Mouse (Mus musculus) limb, embryonic 15.5 days (tissue): ENCODE data around the gene Chrnb1. TPM values are rescaled to one million over a fixed set of nuclear protein-coding genes. Genes with fewer than 3 reads are reported as not detected.

ENCODE experiments used
- ATAC-seq: fragments of 200-750 bp; cut with Nextera tagmentation; 2 replicates; pipeline ENCODE4 v1.8.0; 2017; ENCODE audit warnings: low read depth, moderate TSS enrichment; ENCODE audit not compliant: insufficient number of reproducible peaks, low FRiP score, low TSS enrichment
- H3K27ac ChIP-seq: fragments of 300-500 bp; sonication (generic); 2 replicates; pipeline ENCODE4 v1.5.1; 2015; ENCODE audit warnings: moderate library complexity, mild to moderate bottlenecking, inconsistent platforms
- H3K27me3 ChIP-seq: fragments of 300-500 bp; sonication (generic); 2 replicates; pipeline ENCODE4 v1.6.1; 2015; ENCODE audit warnings: inconsistent platforms
- H3K36me3 ChIP-seq: fragments of 300-500 bp; sonication (generic); 2 replicates; pipeline ENCODE4 v1.6.1; 2015; ENCODE audit warnings: inconsistent platforms
- H3K4me1 ChIP-seq: fragments of 300-500 bp; sonication (generic); 2 replicates; pipeline ENCODE4 v1.6.1; 2015; ENCODE audit warnings: inconsistent platforms
- H3K4me2 ChIP-seq: fragments of 300-500 bp; sonication (generic); 2 replicates; pipeline ENCODE4 v1.6.1; 2015; ENCODE audit warnings: mild to moderate bottlenecking, inconsistent platforms
- H3K4me3 ChIP-seq: fragments of 300-500 bp; sonication (generic); 2 replicates; pipeline ENCODE4 v1.5.1; 2015; ENCODE audit warnings: mild to moderate bottlenecking, inconsistent platforms
- H3K9ac ChIP-seq: fragments of 300-500 bp; sonication (generic); 2 replicates; pipeline ENCODE4 v1.6.1; 2015; ENCODE audit warnings: inconsistent platforms
- H3K9me3 ChIP-seq: fragments of 300-500 bp; sonication (generic); 2 replicates; pipeline ENCODE4 v1.6.1; 2016; ENCODE audit warnings: inconsistent platforms
- WGBS: fragments of 180-500 bp; shearing (Covaris S2); methylation state at CpG from one replicate; pipeline ENCODE4 v1.1.7; 2015; 5-methylcytosine and 5-hydroxymethylcytosine counted together
- polyA plus RNA-seq: library from polyadenylated mRNA; unstranded; fragments of >200 nt; fragmentation: Nextera tagmentation; extraction: Ambion mirVana; gene quantifications from 2 replicates; pipeline ENCODE4 v1.2.1, GENCODE M21; 2015

Chrnb1 gene
- polyA plus RNA-seq, 1 experiment from 2014 or later, result 18.6 TPM

DNA sequence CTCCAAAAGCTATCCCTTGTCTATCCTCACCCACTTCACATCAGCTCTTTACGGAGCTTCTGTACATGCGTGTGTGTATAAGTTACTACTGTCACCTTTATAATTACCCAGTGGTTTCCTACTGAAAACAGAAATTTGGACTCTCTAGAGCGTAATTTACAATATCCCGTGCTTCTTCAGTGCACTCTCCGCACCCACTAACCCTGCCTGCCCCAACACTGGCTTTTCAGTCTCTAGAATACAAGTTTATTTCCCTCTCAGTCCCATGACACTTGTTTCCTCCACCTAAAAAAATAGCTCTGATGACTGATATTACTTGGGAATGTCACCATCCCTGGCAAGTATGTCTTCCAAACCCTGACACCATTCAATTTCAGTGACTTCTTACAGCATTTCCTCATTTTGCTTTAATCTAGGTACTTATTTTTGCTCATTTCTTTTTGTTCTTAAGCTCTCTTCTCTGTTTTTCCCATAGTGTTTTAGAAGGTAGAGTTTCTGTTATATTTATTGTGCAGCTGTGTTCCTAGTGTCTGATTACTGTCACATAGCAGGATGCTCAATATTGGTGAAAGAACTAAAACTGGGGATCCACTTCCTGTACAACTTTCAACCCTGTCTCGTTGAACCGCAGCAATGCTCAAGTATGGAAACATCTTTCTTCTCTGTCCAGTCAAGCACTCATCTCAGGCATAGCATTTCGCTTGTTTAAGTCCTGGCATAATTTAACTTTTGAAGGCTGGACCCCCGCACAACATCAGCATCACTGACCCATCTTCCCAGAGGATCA is 38.2 kb downstream of the Chrnb1 start:
- H3K9ac ChIP-seq, result peak overlapping the region; percentile 62
- ATAC-seq, result no peak
- no peaks in the 10 kb centered on the region for H3K36me3 ChIP-seq
- H3K4me2 ChIP-seq, result peak overlapping the region; percentile 60
- H3K9me3 ChIP-seq, result no peaks in the 10 kb centered on the region
- peak overlapping the region; percentile 56 for H3K4me3 ChIP-seq
- H3K4me1 ChIP-seq, result peaks cover 40% of the 10 kb centered on the region
- 35% methylated on average over 9 of the region's 9 CpGs for WGBS
- peak overlapping the region; percentile 100 for H3K27ac ChIP-seq
- no peaks in the 10 kb centered on the region for H3K27me3 ChIP-seq

DNA sequence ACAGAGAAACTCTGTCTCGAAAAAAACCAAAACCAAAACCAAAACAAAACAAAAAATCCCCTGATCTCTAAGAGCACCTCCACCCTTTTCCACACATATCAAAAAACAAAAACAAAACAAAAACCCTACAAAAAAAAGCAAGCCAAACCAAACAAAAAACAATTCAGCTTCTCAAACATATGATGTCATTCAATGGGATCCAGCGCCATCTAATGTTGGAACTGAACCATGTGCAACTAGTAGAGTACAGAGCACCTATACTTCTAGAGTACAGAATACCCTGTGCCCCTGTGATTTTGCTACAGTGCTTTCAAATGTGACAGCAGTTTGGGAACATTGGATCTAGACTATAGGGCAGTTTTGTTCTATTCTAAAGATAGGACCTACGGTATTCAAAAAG is 41.0 kb downstream of the Chrnb1 start:
- no peak overlapping the region for H3K4me2 ChIP-seq
- no peak overlapping the region for H3K27ac ChIP-seq
- no peak for ATAC-seq
- peaks cover 31% of the 10 kb centered on the region for H3K4me1 ChIP-seq
- H3K9ac ChIP-seq, result no peak overlapping the region
- H3K9me3 ChIP-seq, result no peaks in the 10 kb centered on the region
- H3K27me3 ChIP-seq, result no peaks in the 10 kb centered on the region
- H3K36me3 ChIP-seq, result no peaks in the 10 kb centered on the region
- 47% methylated on average over 3 of the region's 3 CpGs for WGBS
- no peak overlapping the region for H3K4me3 ChIP-seq

DNA sequence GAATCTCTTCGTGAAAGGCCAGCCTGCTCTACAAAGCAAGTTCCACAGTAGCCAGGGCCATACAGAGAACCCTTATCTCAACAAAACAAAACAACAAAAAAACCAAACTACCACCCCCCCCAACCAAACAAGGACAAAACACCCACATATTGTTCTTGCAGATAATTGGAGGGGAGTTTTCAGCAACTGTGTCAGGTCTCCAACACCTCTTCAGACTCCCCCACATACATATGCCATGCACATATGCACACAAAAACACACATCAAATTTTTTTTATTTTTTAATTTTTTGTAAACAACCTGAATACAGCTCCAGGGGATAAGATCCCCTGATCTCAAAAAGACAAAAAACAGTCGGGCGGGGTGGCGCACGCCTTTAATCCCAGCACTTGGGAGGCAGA is 41.5 kb downstream of the Chrnb1 start:
- no peak overlapping the region for H3K4me3 ChIP-seq
- no peaks in the 10 kb centered on the region for H3K9me3 ChIP-seq
- no peak overlapping the region for H3K4me2 ChIP-seq
- H3K27me3 ChIP-seq, result no peaks in the 10 kb centered on the region
- H3K36me3 ChIP-seq, result 0 out of 2 replicates have a peak, but pooled peaks cover 2% of the 10 kb centered on the region
- 89% methylated on average over 5 of the region's 5 CpGs for WGBS
- no peak overlapping the region for H3K9ac ChIP-seq
- peaks cover 28% of the 10 kb centered on the region for H3K4me1 ChIP-seq
- ATAC-seq, result no peak
- H3K27ac ChIP-seq, result no peak overlapping the region

DNA sequence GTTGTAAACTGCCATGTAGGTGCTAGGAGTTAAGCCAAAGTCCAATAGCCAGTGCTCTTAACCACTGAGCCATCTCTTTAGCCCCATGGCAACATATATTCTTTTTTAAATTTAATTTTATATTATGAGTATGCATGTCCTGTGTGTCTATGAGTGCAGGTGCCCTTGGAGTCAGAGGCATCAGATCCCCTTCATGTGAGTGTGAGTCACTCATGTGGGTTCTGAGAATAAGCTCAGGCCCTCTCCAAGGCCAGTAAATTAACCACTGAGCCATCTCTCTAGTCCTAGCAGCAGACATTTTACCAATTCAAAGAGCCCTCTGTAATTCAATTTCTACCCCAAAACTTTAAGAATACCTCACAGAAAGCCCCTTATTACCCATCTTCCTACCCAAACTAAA is 43.1 kb downstream of the Chrnb1 start:
- Histone ChIP-seq H3K4me1 (peaks cover 27% of the 10 kb centered on the region), H3K27ac (no peak overlapping the region), H3K27me3 (no peaks in the 10 kb centered on the region), H3K36me3 (peaks cover 8% of the 10 kb centered on the region), H3K9ac (no peak overlapping the region), H3K4me2 (no peak overlapping the region), H3K9me3 (no peaks in the 10 kb centered on the region), H3K4me3 (no peak overlapping the region)
- no peak for ATAC-seq

DNA sequence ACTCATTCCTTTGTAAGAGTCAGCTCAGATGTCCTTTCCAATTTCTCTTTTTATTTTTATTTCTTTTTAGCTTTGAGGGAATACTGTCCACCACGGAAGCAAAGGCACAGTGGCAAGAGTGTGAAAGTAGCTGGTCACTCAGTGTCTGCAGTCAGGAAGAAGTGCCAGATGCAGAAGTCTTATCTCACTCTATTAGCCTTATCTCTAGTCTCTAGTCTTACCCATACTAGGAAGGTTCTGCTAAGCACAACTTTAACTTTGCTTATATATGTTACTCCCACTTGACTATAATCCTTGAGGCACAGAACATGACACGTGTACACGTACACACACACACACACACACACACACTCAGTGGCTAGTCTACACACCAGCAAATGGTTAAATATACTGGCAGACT is 44.1 kb downstream of the Chrnb1 start:
- WGBS, result 75% methylated on average over 3 of the region's 3 CpGs
- ATAC-seq, result no peak

More for the DNA sequence above, 44.1 kb downstream of the Chrnb1 start:
- no peaks in the 10 kb centered on the region for H3K9me3 ChIP-seq
- H3K4me2 ChIP-seq, result no peak overlapping the region
- no peaks in the 10 kb centered on the region for H3K27me3 ChIP-seq
- H3K4me3 ChIP-seq, result no peak overlapping the region
- no peak overlapping the region for H3K27ac ChIP-seq
- no peak overlapping the region for H3K9ac ChIP-seq
- H3K36me3 ChIP-seq, result peaks cover 17% of the 10 kb centered on the region
- peaks cover 17% of the 10 kb centered on the region for H3K4me1 ChIP-seq

Other genes with a start within 250 kb of the Chrnb1 start
- gene Dnah2, start 246.8 kb downstream of the Chrnb1 start, polyA plus RNA-seq, result 2.0 and 3.0 TPM in 2 replicates
- gene Efnb3, start 235.7 kb downstream of the Chrnb1 start, polyA plus RNA-seq, result 27.9 and 33.2 TPM in 2 replicates
- gene Wrap53, start 215.7 kb downstream of the Chrnb1 start, polyA plus RNA-seq, result 23.6 and 24.8 TPM in 2 replicates
- gene Trp53, start 215.6 kb downstream of the Chrnb1 start, polyA plus RNA-seq, result 132 and 134 TPM in 2 replicates
- gene Atp1b2, start 190.0 kb downstream of the Chrnb1 start, polyA plus RNA-seq, result 8.2 and 10.5 TPM in 2 replicates
- not detected in 2 replicates for gene Shbg, start 178.0 kb downstream of the Chrnb1 start, polyA plus RNA-seq
- gene Sat2, start 173.9 kb downstream of the Chrnb1 start, polyA plus RNA-seq, result 15.7 and 16.2 TPM in 2 replicates
- 26.8 and 27.1 TPM in 2 replicates for gene Fxr2, start 163.0 kb downstream of the Chrnb1 start, polyA plus RNA-seq
- gene Sox15, start 140.6 kb downstream of the Chrnb1 start, polyA plus RNA-seq, result 3.2 and 4.8 TPM in 2 replicates
- 58.9 and 63.9 TPM in 2 replicates for gene Mpdu1, start 133.3 kb downstream of the Chrnb1 start, polyA plus RNA-seq
- 18.2 and 24.1 TPM in 2 replicates for gene Cd68, start 129.8 kb downstream of the Chrnb1 start, polyA plus RNA-seq
- 443 and 469 TPM in 2 replicates for gene Eif4a1, start 123.5 kb downstream of the Chrnb1 start, polyA plus RNA-seq
- gene Senp3, start 113.9 kb downstream of the Chrnb1 start, polyA plus RNA-seq, result 87.5 and 87.9 TPM in 2 replicates
- 0.73 and 0.87 TPM in 2 replicates for gene Tnfsf13, start 110.2 kb downstream of the Chrnb1 start, polyA plus RNA-seq
- 10.8 and 12.9 TPM in 2 replicates for gene Tnfsf12, start 100.1 kb downstream of the Chrnb1 start, polyA plus RNA-seq
- 4.8 and 5.7 TPM in 2 replicates for gene Tnfsfm13, start 99.8 kb downstream of the Chrnb1 start, polyA plus RNA-seq
- 20.0 and 20.9 TPM in 2 replicates for gene Polr2a, start 37.3 kb downstream of the Chrnb1 start, polyA plus RNA-seq
- gene Slc35g3, start 34.0 kb downstream of the Chrnb1 start, polyA plus RNA-seq, result 0.09 and 0.15 TPM in 2 replicates
- gene Zbtb4, start 30.0 kb downstream of the Chrnb1 start, polyA plus RNA-seq, result 5.1 and 5.4 TPM in 2 replicates
- gene Fgf11, start 5.9 kb upstream of the Chrnb1 start, polyA plus RNA-seq, result 3.4 and 3.9 TPM in 2 replicates
- 8.1 and 8.9 TPM in 2 replicates for gene Tmem102, start 9.7 kb upstream of the Chrnb1 start, polyA plus RNA-seq
- gene Gm39566, start 19.4 kb upstream of the Chrnb1 start, polyA plus RNA-seq, result not detected in 2 replicates
- not detected in 2 replicates for gene Spem2, start 22.5 kb upstream of the Chrnb1 start, polyA plus RNA-seq
- gene Spem1, start 26.2 kb upstream of the Chrnb1 start, polyA plus RNA-seq, result 0.28 TPM in 1 of 2 replicates, not detected in the other
- gene Nlgn2, start 41.8 kb upstream of the Chrnb1 start, polyA plus RNA-seq, result 7.6 and 8.7 TPM in 2 replicates
- gene Tmem256, start 42.6 kb upstream of the Chrnb1 start, polyA plus RNA-seq, result 325 and 365 TPM in 2 replicates
- 132 and 134 TPM in 2 replicates for gene Plscr3, start 50.4 kb upstream of the Chrnb1 start, polyA plus RNA-seq
- 4.1 and 5.0 TPM in 2 replicates for gene Tnk1, start 62.8 kb upstream of the Chrnb1 start, polyA plus RNA-seq
- 0.31 and 0.73 TPM in 2 replicates for gene Tmem95, start 82.1 kb upstream of the Chrnb1 start, polyA plus RNA-seq
- 20.5 TPM in 2 replicates for gene Kctd11, start 85.5 kb upstream of the Chrnb1 start, polyA plus RNA-seq
- gene Acap1, start 99.6 kb upstream of the Chrnb1 start, polyA plus RNA-seq, result 2.7 and 3.1 TPM in 2 replicates
- 7.6 and 8.4 TPM in 2 replicates for gene 2810408A11Rik, start 105.0 kb upstream of the Chrnb1 start, polyA plus RNA-seq
- gene Neurl4, start 105.1 kb upstream of the Chrnb1 start, polyA plus RNA-seq, result 7.1 and 7.3 TPM in 2 replicates
- gene Gps2, start 117.9 kb upstream of the Chrnb1 start, polyA plus RNA-seq, result 71.5 and 77.1 TPM in 2 replicates
- gene Eif5a, start 126.0 kb upstream of the Chrnb1 start, polyA plus RNA-seq, result 1,601 and 1,681 TPM in 2 replicates
- 3.6 and 4.6 TPM in 2 replicates for gene Ybx2, start 139.9 kb upstream of the Chrnb1 start, polyA plus RNA-seq
- gene Slc2a4, start 152.2 kb upstream of the Chrnb1 start, polyA plus RNA-seq, result 23.0 and 23.5 TPM in 2 replicates
- 8.1 and 13.1 TPM in 2 replicates for gene Cldn7, start 168.8 kb upstream of the Chrnb1 start, polyA plus RNA-seq
- gene Ctdnep1, start 185.2 kb upstream of the Chrnb1 start, polyA plus RNA-seq, result 24.6 and 32.0 TPM in 2 replicates
- 111 and 119 TPM in 2 replicates for gene Elp5, start 186.6 kb upstream of the Chrnb1 start, polyA plus RNA-seq
- gene Gabarap, start 195.2 kb upstream of the Chrnb1 start, polyA plus RNA-seq, result 545 and 568 TPM in 2 replicates
- gene Phf23, start 199.8 kb upstream of the Chrnb1 start, polyA plus RNA-seq, result 72.2 and 81.6 TPM in 2 replicates
- gene Dvl2, start 204.7 kb upstream of the Chrnb1 start, polyA plus RNA-seq, result 42.2 and 43.1 TPM in 2 replicates
- 92.2 and 100 TPM in 2 replicates for gene Acadvl, start 219.5 kb upstream of the Chrnb1 start, polyA plus RNA-seq
- 9.6 and 10.7 TPM in 2 replicates for gene Dlg4, start 221.0 kb upstream of the Chrnb1 start, polyA plus RNA-seq